Mouse (Mus musculus) CH12.LX (cell line): ENCODE data around the gene Dlk1. TPM values are rescaled to one million over a fixed set of nuclear protein-coding genes. Genes with fewer than 3 reads are reported as not detected.

ENCODE experiments used
- DNase-seq: peaks from one replicate; pipeline ENCODE4 v3.0.0-alpha.2; 2013; ENCODE audit errors: extremely low read depth
- H3K27ac ChIP-seq: 2 replicates; pipeline ENCODE4 v1.5.1; 2012; ENCODE audit warnings: low read depth, mild to moderate bottlenecking, control low read depth, moderate library complexity; ENCODE audit not compliant: insufficient read depth
- H3K27me3 ChIP-seq: replicated peaks from 2 replicates; pipeline ENCODE3; 2012; ENCODE audit warnings: inconsistent platforms
- H3K36me3 ChIP-seq, 2 experiments: replicated peaks in 1 of 2; 2 replicates each; pipeline versions ENCODE3 to v1.6.1; 2012; ENCODE audit warnings: inconsistent platforms in 1 of 2, low read length in 1 of 2, mild to moderate bottlenecking in 1 of 2, mixed read lengths in 1 of 2, moderate library complexity in 1 of 2; ENCODE audit not compliant: control insufficient read depth in 1 of 2, insufficient read depth in 1 of 2
- H3K4me1 ChIP-seq, 2 experiments: 2 replicates each; pipeline ENCODE4 v1.6.1; 2012; ENCODE audit warnings: inconsistent platforms in 1 of 2, moderate library complexity in 1 of 2; ENCODE audit not compliant: insufficient read depth in 2 of 2, control insufficient read depth in 1 of 2
- H3K4me2 ChIP-seq: 2 replicates; pipeline ENCODE4 v1.6.1; 2012; ENCODE audit warnings: low read depth, mild to moderate bottlenecking, control low read depth; ENCODE audit not compliant: poor library complexity, insufficient read depth, severe bottlenecking
- H3K4me3 ChIP-seq, 3 experiments: fragments of 150-350 bp in 1 of 3; sonication (generic) in 1 of 3; replicated peaks in 1 of 3; 2 replicates each; pipeline versions ENCODE3 to v1.5.1; 2011 to 2012; ENCODE audit warnings: low read depth in 2 of 3, low read length in 2 of 3, mild to moderate bottlenecking in 2 of 3, moderate library complexity in 2 of 3, control low read depth in 1 of 3, improper control_type of control experiment in 1 of 3, inconsistent platforms in 1 of 3, mixed read lengths in 1 of 3; ENCODE audit not compliant: poor library complexity in 1 of 3
- H3K79me2 ChIP-seq: replicated peaks from 2 replicates; pipeline ENCODE4 v1.6.1; 2012; ENCODE audit warnings: mild to moderate bottlenecking, moderate library complexity; ENCODE audit not compliant: control insufficient read depth, poor library complexity, insufficient read depth, severe bottlenecking; ENCODE audit errors: extremely low read depth
- H3K9ac ChIP-seq: 2 replicates; pipeline ENCODE4 v1.6.1; 2012; ENCODE audit warnings: low read depth, mild to moderate bottlenecking, control low read depth, moderate library complexity; ENCODE audit not compliant: insufficient read depth
- H3K9me3 ChIP-seq: replicated peaks from 2 replicates; pipeline ENCODE3; 2012; ENCODE audit warnings: low read length, inconsistent platforms, mixed read lengths
- CHD2 ChIP-seq: IDR thresholded peaks from 2 replicates; pipeline ENCODE4 v1.6.1; 2011; ENCODE audit warnings: low read length, improper control_type of control experiment
- CTCF ChIP-seq, 2 experiments: IDR thresholded peaks in 1 of 2; conservative IDR thresholded peaks in 1 of 2; 2 replicates each; pipeline ENCODE4 v1.5.1; 2011 to 2012; ENCODE audit warnings: low read depth in 2 of 2, low read length in 2 of 2, improper control_type of control experiment in 1 of 2, inconsistent platforms in 1 of 2, mild to moderate bottlenecking in 1 of 2, moderate library complexity in 1 of 2
- ELF1 ChIP-seq: IDR thresholded peaks from 2 replicates; pipeline ENCODE4 v1.6.1; 2014; ENCODE audit warnings: low read depth, mild to moderate bottlenecking, inconsistent platforms, low read length, improper control_type of control experiment
- ETS1 ChIP-seq: conservative IDR thresholded peaks from 2 replicates; pipeline ENCODE4 v1.6.1; 2012; ENCODE audit warnings: low read depth, mild to moderate bottlenecking, inconsistent platforms, low read length, improper control_type of control experiment, moderate library complexity
- GABPA ChIP-seq: IDR thresholded peaks from 2 replicates; pipeline ENCODE4 v1.6.1; 2012; ENCODE audit warnings: low read depth, low read length, improper control_type of control experiment, inconsistent platforms; ENCODE audit not compliant: insufficient replicate concordance
- JUN ChIP-seq: IDR thresholded peaks from 2 replicates; pipeline ENCODE4 v1.6.1; 2011; ENCODE audit warnings: low read depth, mild to moderate bottlenecking, low read length, improper control_type of control experiment, moderate library complexity; ENCODE audit not compliant: insufficient read depth
- MAX ChIP-seq: IDR thresholded peaks from 2 replicates; pipeline ENCODE4 v1.6.1; 2011; ENCODE audit warnings: low read length, improper control_type of control experiment
- MAZ ChIP-seq: IDR thresholded peaks from 2 replicates; pipeline ENCODE4 v1.6.1; 2012; ENCODE audit warnings: low read depth, mild to moderate bottlenecking, inconsistent platforms, low read length, improper control_type of control experiment, moderate library complexity
- MEF2A ChIP-seq: IDR thresholded peaks from 2 replicates; pipeline ENCODE4 v1.6.1; 2014; ENCODE audit warnings: low read depth, mild to moderate bottlenecking, inconsistent platforms, low read length, improper control_type of control experiment, borderline replicate concordance
- NELFE ChIP-seq: IDR thresholded peaks from 2 replicates; pipeline ENCODE4 v1.6.1; 2011; ENCODE audit warnings: low read depth, low read length, improper control_type of control experiment
- PAX5 ChIP-seq: IDR thresholded peaks from 2 replicates; pipeline ENCODE4 v1.6.1; 2012; ENCODE audit warnings: low read length, inconsistent platforms, mixed read lengths
- POLR2A ChIP-seq: IDR thresholded peaks from 2 replicates; pipeline ENCODE4 v1.6.1; 2011; ENCODE audit warnings: low read depth, mild to moderate bottlenecking, improper control_type of control experiment, low read length
- POLR2AphosphoS2 ChIP-seq: IDR thresholded peaks from 2 replicates; pipeline ENCODE4 v1.6.1; 2011; ENCODE audit warnings: low read depth, low read length, improper control_type of control experiment
- RAD21 ChIP-seq: IDR thresholded peaks from 2 replicates; pipeline ENCODE4 v1.6.1; 2011; ENCODE audit warnings: low read depth, mild to moderate bottlenecking, low read length, improper control_type of control experiment, moderate library complexity
- SIN3A ChIP-seq: IDR thresholded peaks from 2 replicates; pipeline ENCODE4 v1.6.1; 2012; ENCODE audit warnings: low read length, improper control_type of control experiment, inconsistent platforms
- TBP ChIP-seq: conservative IDR thresholded peaks from 2 replicates; pipeline ENCODE4 v1.6.1; 2011; ENCODE audit warnings: low read depth, low read length, improper control_type of control experiment
- USF2 ChIP-seq: conservative IDR thresholded peaks from 2 replicates; pipeline ENCODE4 v1.6.1; 2011; ENCODE audit warnings: low read depth, low read length, improper control_type of control experiment
- ZC3H11A ChIP-seq: IDR thresholded peaks from 2 replicates; pipeline ENCODE4 v1.6.1; 2012; ENCODE audit warnings: low read depth, mild to moderate bottlenecking, inconsistent platforms, low read length, improper control_type of control experiment
- ZKSCAN1 ChIP-seq: IDR thresholded peaks from 2 replicates; pipeline ENCODE4 v1.6.1; 2012; ENCODE audit warnings: low read depth, inconsistent platforms, low read length, improper control_type of control experiment, borderline replicate concordance
- ZNF384 ChIP-seq: IDR thresholded peaks from 2 replicates; pipeline ENCODE4 v1.6.1; 2012; ENCODE audit warnings: low read depth, low read length, improper control_type of control experiment, inconsistent platforms
- dilution Hi-C: fragments of 300-500 bp; cut with MboI; formaldehyde crosslinking; loops from 2 replicates; pipeline ENCODE4 v1.14.3; 2020; ENCODE audit warnings: low sequenced_read_pairs; ENCODE audit not compliant: extremely low pct_unique_long_range_greater_than_20kb, extremely low pct_ligation_motif_present
- in situ Hi-C: fragments of 300-500 bp; cut with MboI; formaldehyde crosslinking; loops from 3 replicates; pipeline ENCODE4 v1.14.3; 2019; ENCODE audit warnings: low sequenced_read_pairs, low pct_ligation_motif_present, low pct_unique_long_range_greater_than_20kb, mixed read lengths
- polyA plus RNA-seq: library from polyadenylated mRNA; unstranded; fragments of >175 nt; gene quantifications from 2 replicates; pipeline ENCODE4 v1.2.1, GENCODE M21; 2012; ENCODE audit warnings: low read depth; ENCODE audit not compliant: insufficient read length
- total RNA-seq, 2 experiments: library from RNA; depleted of rRNA; stranded (reverse); fragments of 300-350 nt in 1 of 2; fragments of >200 nt in 1 of 2; gene quantifications; 2 replicates each; pipeline ENCODE4 v1.2.3; 2012 to 2014

The Dlk1 gene
- total and polyA plus RNA-seq, 3 experiments, result not detected

- TF ChIP-seq MAX, result no peak
- no peak for TF ChIP-seq GABPA
- no peak for TF ChIP-seq ETS1
- no peak for DNase-seq
- dilution Hi-C loops (no loop called here), in situ Hi-C loops (no loop called here)
- Histone ChIP-seq H3K27ac (no peak overlapping the region), H3K79me2 (no peaks in the 10 kb centered on the region), H3K4me2 (no peak overlapping the region), H3K9ac (no peak overlapping the region), H3K9me3 (peaks cover 98% of the 10 kb centered on the region), H3K27me3 (no peaks in the 10 kb centered on the region), H3K36me3 (no peaks in the 10 kb centered on the region), H3K4me3 (no peak overlapping the region), H3K4me1 (no peaks in the 10 kb centered on the region)
Measured at GRCm38 (mm10) chr12:109511456-109511855, 58.8 kb downstream of the Dlk1 start.

DNA sequence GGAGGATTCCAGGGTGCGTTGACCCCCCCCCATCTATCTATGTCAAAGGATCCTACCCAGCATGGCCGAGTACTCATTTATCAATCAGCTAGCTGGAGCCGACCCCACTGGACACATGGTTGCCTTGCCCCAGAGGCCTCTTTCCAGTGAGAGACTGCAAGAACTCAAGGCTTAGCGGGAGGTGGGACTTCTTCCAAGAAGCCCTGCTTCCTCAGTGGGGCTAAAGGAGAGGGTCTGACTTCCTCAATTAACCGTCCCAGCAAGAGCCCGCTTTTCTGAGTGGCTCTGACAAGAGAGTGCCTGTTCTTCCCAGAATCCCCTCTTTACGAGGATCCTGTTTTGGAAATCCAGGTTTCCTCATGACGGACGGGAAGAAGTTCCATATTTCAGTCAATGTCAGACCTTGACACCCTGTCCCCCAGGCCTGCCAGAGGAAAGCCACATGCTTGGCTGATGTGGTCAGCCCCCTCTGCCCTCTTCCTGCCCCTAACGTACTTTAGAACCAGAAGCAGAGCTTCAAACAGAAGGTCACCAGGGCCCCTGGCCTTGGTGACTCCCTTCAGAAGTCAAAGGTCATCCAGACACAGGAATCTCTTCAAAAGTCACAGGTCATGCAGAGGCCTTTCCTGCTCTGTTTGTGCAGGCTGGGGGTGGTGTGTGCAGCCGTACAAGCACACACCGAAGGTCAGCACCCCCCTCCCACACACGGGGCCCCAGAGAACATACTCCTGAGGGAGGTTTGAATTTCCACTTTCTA, 59.7 kb downstream of the Dlk1 start:
- dilution Hi-C loops, result no loop called here
- no peak overlapping the region for H3K4me2 ChIP-seq
- H3K36me3 ChIP-seq, result no peaks in the 10 kb centered on the region
- DNase-seq, result no peak
- H3K4me3 ChIP-seq, result no peak overlapping the region
- peaks cover 99% of the 10 kb centered on the region for H3K9me3 ChIP-seq
- no peak overlapping the region for H3K27ac ChIP-seq
- in situ Hi-C loops, result no loop called here
- no peaks in the 10 kb centered on the region for H3K79me2 ChIP-seq
- H3K9ac ChIP-seq, result no peak overlapping the region
- no peaks in the 10 kb centered on the region for H3K4me1 ChIP-seq
- TF ChIP-seq ETS1, result no peak
- no peak for TF ChIP-seq POLR2A
- TF ChIP-seq MAZ, result no peak
- TF ChIP-seq MEF2A, result no peak
- TF ChIP-seq RAD21, result no peak
- no peak for TF ChIP-seq CHD2
- TF ChIP-seq JUN, result no peak
- no peak for TF ChIP-seq TBP
- no peak for TF ChIP-seq PAX5
- no peak for TF ChIP-seq ZKSCAN1
- TF ChIP-seq ZC3H11A, result no peak
- no peak for TF ChIP-seq SIN3A
- no peak for TF ChIP-seq ZNF384
- TF ChIP-seq CTCF (conservative IDR thresholded peaks at IDR 0.05 in 1 of 2, IDR thresholded peaks at IDR 0.05 in 1 of 2; ENCODE audit: low read depth in 2 of 2, low read length in 2 of 2), result no peak
- TF ChIP-seq NELFE, result no peak
- no peak for TF ChIP-seq ELF1
- no peak for TF ChIP-seq USF2
- TF ChIP-seq POLR2AphosphoS2, result no peak
- no peaks in the 10 kb centered on the region for H3K27me3 ChIP-seq

Other genes starting within 250 kb of the Dlk1 start
- gene Rtl1, start 147.5 kb downstream of the Dlk1 start, total RNA-seq (2012; rRNA removed), result not detected in 2 replicates
- gene Rtl1, start 147.5 kb downstream of the Dlk1 start, total RNA-seq (2014; rRNA removed), result not detected in 2 replicates
- not detected in 2 replicates for gene Rtl1, start 147.5 kb downstream of the Dlk1 start, polyA plus RNA-seq